Mouse (Mus musculus): ENCODE data around the gene Esyt2.
"Not testable (repeated sequence)": the region's sequence is repeated elsewhere in the genome, so short reads cannot be mapped to it uniquely, and the experiment has no call there.

Esyt2 gene

DNA sequence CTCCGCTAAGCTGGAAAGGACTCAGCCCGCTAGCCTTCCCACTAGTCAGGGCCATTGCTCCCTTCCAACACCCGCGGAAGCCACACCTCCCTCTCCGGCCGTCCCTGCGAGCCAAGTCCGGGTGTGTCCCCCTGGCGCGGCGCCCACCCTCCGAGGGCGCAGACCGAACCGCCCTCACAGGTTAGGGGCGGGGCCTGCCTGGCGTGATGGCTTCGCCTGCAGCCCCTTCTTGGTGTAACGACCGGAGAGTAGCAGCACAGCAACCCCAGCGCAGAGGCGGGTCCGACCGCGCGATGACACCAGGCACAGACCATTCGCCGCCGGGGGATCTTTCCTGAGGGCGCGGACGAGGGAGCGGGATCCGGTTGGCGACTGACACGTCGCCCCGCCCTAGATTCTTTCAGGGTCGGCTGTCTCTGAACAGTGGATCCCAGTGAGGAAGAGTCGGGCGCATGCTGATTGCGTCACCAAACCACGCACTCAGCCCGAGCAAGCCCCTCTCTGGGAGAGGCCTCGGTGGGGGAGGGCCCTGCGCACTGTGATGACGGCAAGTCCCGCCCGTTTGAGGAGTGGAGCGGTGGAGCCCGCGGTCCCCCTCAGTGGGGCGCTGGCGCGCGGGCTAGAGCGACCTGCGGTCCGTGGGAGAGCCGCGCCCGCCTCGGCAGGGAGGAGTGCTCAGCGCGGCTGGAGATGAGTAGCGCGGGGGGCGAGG is at the start of gene Esyt2:
Gene Esyt2 (plus strand): TSS at position 544 of the 712 bp plus-strand sequence.
- peak; percentile 100 for DNase-seq

DNA sequence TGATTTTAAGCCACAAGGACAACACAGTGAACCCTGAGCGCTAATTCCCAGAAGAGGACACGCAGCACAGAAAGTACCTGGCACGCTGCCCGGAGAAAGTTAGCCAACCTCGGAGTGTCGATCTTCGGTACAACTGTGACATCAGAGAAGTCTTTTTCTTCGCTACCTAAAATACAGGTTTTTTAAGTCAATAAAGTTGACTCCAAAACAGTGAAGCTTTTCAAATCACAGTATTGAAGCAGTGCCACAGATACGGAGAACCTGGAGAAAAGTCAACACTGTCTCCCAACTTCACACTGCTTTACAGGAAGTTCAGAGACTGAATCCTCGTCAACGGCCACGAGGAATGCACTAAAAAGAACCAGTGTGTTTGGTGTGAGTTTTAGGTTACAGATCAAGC is 49.4 kb upstream of the Esyt2 start:
- DNase-seq: peak; percentile 92 to 94

DNA sequence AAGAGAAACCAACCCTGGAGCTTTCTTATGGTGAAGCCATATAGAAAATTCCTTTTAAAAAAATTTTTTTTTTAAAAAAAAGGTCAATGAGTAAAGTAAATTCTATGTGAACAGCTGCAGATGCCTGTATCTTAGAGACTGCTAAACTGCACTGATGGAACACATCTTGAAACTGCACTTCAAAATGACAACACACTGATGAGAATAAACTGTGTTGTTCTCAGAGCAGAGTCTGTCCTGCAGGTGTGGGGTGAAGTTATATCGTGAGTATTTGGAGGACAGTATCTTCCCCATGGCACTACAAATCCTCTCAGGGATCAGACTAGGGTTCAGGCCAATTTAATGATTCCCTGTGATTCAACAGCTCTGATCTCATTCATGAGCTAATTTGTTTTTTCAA is 48.9 kb upstream of the Esyt2 start:
- no peak for DNase-seq

DNA sequence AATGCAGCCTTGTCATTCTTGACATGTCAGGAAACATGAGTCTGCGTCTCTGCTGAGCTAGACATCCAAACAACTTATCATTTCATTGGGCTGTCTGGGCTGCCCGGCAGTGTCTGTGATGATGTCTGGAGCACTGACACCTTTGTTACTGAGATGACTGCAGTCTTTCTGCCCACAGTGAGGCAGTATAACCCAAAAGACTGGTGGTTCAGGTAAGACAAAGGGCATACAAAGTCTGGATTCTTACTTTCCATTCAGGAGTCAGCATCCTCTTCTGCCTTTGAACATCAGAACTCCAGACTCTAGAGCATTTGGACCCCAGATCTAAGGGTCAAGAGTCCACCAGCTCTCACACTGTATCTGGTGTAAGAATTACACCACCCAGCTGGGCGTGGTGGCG is 45.6 kb upstream of the Esyt2 start:
- DNase-seq: no peak

DNA sequence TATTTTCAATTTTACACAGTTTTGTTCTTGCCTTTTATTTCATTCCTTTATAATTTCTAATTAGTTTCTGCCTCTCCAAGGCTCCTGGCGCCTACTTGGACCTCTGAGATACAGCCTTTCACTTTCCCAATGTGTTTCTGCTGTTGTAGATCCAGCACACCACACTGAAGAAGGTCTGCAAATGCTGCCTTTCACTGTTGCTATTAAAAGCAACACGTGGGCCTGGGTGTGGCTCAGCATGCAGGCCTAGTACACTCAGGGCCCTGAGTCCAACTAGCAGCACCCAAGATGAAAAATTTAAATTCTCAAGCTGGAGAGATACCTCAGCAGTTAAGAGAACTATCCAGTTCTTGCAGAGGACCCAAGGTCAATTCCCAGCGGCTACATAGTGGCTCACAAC is 44.3 kb upstream of the Esyt2 start:
- DNase-seq: no peak

DNA sequence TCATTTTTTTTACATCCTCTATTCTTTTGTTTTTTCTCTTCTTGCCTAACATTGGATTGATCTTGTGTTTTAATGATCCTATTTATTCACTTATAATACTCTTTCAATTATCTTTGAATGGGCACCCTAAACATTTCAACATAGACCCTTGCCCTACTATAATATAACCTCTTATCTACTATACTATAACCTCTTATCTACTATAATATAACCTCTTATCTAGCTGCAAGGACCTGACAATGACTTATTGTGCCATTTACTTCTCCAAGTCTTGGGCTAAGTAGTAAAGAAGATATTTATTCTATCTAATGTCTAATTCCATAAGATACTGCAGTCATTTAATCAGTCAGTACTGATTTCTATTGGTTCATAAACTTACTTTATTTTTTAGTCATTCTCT is 42.6 kb upstream of the Esyt2 start:
- no peak for DNase-seq

DNA sequence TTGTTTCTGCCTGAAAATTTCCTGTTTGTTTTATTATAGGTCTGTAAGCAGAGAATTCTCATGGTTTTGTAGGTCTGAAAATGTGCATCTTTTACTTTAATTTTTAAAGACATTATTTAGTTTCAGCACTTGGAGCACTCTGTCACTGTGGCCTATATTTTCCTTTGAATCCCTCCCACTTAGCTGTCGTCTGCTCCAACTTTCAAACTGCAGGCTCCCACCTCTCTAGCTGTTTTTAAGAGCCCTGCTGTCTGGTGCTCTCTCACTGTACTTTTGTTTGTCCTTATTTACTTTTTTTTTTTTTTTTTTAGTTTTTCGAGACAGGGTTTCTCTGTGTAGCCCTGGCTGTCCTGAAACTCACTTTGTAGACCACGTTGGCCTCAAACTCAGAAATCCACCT is 42.2 kb upstream of the Esyt2 start:
- no peak for DNase-seq

DNA sequence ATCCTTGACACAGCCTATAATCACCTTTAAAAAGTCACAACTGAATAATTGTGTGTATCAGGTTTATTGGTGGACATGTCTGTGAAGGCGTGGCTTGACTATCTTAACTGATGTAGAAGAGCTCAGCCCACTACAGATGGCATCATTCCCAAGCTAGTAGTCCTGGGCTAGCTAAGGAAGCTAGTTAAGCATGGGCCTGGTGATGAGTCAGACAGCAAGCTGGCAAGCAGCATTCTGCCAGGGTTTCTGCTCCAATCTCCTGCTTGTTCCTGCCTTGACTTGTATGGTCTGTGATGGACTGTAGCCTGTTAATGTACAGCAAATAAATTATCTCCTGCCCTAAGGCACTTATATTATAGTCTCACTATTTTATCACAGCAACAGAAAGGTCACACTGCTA is 36.4 kb upstream of the Esyt2 start:
- DNase-seq: no peak

DNA sequence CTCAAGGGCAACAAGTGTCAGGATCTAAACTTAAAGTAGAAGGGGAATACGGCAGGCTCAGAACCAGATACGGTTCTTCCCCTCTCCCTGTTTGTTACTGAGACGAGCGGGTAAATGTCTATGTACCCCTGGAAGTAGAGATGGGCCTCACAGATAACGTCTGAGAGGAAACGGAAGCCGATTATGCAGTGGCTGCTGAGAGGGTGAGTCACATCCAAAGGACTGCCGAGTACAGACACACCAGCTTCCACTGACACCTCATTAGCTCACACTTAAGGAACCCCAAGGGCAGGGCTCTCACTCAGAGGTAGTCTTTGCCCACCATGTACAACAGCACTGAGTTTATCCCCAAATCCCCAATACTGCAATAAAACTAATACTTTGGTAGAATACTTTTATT is 26.3 kb upstream of the Esyt2 start:
- DNase-seq: no peak

DNA sequence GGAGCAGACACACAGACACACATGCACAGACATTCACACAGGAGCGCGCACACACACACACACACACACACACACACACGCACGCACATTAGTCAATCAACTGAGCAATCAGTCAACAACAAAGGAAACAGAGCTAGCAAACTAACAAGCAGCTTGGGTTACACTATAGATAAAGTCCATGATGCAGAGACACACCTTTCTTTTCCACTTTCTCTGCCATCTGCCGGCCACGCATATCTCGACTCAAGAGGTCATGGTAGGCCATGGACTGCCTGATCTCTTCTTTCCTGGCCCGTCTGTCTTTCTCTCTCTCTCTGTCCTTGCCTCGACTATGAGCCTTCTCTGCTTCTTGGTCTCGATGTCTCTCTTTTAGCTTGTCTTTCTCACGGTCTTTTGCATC is 25.4 kb upstream of the Esyt2 start:
- no peak for DNase-seq

DNA sequence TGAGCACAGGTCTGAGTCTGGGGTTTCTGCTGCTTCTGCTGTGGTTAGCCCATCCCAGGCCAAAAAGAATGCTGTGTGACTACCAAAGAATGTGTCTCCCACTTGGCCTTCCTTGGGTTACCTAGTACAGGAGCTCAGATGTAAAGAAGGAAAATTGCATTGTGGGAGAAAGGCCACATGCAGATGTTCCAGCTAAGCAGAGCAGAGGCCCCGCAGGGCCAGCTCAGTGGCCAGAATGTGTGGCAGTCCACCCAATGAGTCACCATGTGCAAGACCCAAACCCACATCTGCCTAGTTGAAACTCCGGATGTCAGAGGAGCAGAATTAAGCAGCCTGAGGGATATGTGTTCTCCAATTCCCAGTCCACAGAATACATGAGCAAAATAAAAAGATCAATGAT is 22.7 kb upstream of the Esyt2 start:
- DNase-seq: no peak

DNA sequence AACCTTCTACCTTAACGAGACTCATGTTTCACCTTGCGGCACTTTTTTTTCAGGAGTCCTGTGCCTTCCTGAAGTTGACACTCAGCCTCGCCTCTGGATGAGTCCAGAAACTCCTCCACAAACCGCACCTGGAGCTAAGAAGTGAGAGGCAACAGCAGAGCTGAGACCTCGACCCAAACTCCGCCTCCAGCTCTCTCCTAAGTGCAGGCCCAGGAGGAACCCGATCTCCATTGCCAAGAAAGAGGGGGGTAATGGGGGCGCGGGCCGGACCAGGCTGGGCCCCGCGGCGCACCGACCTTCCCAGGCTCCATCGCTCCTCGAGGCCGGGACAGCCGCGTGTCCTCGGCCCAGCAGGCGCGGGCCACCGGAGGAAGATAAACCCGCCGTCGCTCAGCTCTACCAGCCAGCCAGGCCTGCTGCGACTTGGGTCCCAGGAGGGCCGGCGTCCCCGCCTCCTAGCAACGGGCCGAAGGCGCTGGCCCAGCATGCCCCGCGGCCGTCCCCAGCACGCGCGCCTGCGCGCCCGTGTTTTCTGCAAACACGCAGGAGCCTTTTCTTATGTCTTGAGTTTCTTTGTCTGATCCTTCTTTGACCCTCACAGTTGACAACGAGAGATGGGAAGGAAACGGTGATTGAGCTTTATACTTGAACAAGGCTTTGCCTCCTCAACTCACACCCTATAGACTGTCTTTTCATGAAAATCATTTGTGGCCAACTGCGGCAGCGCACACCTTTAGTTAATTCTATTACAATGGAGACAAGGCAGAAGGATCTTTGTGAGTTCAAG is 18.2 kb upstream of the Esyt2 start, which contains the start of gene Wdr60:
Gene Wdr60 (minus strand): TSS at position 468 of the 787 bp plus-strand sequence.
- DNase-seq: peak; percentile 89 to 93

DNA sequence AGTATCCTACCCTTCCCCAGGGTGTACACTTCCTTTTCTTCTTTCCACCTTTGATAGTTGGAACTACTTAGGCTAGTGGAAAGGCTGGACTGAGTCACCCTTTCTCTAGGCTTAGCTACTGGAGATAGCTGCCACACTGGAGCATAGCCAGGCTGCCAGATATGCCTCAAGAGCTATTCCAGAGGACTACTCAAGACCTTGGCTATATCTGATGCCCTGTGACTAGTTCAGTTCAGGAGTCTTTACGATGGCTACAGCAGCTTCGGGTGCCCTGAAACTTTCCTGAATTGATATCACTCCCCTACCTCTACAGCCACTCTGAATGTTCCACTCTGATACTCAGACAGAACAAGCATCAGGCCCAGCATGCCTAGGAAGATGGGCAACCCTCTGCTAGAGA is 16.2 kb upstream of the Esyt2 start:
- DNase-seq: no peak

DNA sequence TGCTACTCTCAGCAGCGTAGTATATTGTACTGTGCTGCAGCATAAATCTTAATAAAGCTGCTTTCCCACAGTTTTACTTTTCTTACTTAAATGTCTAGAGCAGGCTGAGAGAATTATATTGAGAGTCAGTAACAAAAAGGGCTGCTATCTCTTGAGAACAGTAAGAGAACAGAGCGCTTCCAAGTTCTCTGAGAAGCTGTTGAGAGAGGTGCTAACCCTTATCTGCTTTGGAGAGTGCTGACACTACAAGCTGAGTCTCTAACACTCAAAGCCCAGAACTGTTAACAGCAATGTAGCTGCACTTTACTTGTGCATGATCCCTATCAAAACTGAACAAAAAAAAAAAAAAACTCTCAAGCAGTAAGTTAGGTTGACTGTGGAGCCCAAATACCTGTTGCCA is 15.7 kb upstream of the Esyt2 start:
- DNase-seq: no peak

DNA sequence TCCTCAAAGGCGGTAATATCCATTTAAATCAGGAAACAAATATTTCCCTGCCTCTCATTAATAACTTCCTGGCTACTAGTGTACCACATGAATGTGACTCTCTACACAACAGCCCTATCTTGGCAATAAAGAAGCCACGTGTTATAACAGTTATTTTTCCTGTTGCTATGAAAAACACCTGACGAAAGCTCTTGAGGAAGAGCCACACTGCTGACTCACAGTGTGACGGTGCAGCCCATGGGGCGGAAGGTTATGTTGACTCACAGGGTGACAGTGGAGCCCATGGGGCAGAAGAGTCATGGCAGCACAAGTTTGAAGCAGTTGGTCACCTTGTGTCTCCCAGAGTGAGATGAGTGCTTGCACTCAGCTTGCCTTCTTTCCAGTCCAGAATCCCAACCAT is 11.5 kb upstream of the Esyt2 start:
- no peak for DNase-seq

DNA sequence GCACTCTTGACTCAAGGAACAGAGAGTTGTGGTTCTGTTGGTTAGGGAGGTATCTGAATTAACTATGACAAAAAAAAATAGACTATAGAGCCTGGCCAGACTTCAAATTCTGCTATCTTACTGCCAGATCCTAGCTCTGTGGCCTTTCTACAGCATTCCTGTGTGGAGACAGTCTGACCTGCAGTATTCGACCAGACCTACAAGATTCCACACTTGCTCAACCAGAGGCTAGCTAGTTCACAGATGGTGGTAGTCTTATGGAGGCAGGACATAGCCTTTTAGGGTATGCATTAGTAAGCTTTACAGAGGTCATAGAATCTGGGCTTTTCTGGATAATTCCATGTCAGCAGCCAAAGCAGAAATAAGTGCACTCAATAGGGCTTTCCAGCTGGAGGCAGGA is 10.5 kb upstream of the Esyt2 start:
- DNase-seq: no peak

DNA sequence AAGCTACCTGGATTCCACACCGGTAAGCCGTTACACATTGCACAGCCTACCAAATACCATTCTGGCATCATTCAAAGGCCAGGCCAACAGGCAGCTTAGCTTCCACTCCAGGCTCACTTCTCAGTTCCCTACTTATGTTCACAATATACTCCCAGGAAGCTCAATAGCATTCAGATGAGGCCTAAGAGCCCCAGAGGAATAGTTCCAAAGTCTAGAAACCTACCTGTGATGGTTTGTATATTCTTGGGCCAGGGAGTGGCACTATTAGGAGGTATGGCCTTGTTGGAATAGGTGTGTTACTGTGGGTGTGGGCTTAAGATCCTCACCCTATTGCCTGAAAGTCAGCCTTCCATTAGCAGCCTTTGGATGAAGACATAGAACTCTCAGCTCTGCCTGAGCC is 9.9 kb upstream of the Esyt2 start:
- DNase-seq: no peak

DNA sequence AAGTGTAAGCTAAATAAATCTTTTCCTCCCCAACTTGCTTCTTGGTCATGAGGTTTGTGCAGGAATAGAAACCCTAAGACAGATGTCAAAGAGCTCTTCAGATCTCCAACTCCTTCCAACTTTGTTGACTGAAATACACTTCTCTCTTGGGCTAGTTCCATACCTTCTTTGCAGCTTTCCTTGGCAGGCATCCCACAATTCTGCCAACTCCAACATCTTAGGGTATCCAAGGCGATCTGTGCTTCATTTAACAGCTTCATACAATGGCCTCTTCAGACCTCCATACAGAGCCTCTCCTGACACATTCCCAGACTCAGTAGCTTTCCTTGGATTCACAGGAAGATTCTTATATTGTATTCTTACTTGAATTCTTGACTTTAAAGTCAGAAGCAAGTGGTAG is 7.3 kb upstream of the Esyt2 start:
- DNase-seq: no peak

DNA sequence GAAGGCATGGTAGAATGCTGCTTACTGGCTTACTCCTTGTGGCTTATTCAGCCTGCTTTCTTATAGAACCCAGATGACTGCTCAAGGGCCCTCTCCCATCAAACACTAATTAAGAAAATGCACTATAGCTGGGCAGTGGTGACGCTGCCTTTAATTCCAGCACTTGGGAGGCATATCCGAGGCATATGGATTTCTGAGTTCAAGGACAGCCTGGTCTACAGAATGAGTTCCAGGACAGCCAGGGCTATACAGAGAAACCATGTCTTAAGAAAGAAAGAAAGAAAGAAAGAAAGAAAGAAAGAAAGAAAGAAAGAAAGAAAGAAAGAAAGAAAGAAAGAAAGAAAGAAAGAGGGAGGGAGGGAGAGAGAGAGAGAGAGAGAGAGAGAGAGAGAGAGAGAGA is 5.9 kb upstream of the Esyt2 start, which contains the start of gene Gm11027:
Gene Gm11027 (plus strand): TSS at position 301 of the 400 bp plus-strand sequence.
- DNase-seq: not testable (repeated sequence)

DNA sequence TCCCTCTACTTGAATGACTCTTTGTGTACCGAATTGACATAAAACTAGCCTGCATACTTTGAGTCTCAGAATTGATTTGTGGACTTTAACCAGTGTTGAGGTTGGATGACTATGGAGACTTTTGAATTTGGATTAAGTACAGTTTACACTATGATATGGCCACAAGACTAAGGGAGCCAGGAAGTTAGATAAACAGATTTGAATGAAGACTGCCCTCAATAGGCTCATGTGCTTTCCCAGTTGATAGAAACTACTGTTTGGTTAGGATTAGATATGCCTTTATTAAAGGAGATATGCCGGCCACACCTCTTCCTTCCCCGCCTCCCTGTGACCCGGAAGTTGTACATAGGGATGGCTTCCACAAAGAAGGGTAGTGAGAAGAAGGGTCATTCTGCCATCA is 5.4 kb upstream of the Esyt2 start:
- no peak for DNase-seq

DNA sequence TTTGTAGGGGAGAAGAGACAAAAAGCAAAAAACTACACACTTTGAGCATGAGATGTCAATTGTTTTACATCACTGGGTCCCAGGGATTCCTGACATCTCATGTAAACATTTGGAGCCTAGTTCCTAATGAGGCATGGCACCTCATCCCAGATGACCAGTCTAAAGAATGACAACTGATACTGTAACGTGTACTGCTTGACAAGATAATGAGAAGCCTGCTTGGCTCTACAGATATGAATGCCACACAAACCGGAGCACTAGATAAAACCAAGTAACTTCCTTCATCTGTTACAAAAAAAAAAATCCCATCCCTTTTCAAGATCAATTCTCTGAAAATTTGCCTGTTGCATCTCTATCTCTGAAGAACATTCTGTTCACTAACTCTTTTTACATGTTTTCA is 4.0 kb upstream of the Esyt2 start:
- no peak for DNase-seq

DNA sequence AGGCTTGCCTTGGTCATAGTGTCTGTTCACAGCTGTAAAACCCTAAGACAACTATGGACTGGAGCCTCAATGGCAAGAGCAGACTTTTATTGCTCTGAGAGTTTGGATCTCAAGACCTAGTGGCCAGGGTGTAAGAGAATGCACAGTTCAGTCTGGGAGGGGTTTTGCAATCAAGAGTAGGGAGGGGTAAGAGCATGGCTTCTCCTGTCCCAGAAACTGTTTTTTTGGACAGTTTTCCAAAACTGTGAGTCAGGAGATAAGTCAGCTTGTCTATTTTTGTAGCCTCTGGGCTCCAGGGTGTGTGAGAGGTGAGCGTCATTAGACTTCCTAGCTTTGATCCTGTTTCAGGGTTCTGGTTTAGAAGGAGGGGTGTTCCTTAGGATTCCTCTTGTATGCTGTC is 2.5 kb upstream of the Esyt2 start:
- no peak for DNase-seq

DNA sequence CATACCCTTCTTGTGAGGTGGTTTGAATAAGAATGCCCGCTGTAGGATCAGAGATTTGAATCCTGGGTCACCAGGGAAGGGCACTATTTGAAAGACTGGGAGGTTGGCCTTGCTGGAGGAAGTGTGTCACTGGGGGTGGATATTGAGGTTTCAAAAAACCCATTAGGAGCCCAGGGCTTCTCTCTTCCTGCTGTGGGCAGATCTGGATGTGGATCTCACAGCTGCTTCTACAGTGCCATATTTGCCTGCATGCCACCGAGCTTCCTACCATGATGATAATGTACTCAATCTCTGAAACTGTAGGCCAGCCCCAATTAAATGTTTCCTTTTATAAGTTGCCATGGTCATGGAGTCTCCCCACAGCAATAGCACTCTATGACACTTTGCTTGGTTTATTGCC is 1.8 kb upstream of the Esyt2 start:
- no peak for DNase-seq

DNA sequence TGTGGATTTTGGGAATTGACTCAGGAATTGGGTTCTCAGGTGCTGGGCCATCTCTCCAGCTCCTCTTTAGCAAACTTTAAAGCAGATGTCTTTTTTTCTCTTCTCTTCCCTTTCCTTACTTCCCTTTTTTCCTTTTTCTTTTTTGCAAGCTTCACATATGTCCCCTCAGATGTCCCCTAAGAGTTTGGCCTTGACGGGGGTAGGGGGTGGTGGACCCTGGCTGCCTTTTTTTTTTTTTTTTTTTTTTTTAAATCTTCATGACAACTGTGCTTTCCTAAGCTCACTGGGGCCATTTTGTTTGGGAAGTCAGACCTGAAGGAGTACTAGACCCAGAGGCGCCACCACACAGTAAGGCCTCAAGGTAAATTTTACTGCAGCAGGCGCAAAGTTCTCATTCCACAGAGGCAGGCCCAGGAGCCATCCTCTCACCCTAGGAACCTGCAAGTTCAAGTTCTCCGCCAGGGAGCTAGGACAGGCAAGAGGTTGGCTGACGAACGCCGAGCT is 795 bp upstream of the Esyt2 start:
- no peak for DNase-seq
